ENCODE assay signal across 7 mouse cellular contexts in genomic region chr13:108159241-108159575, GRCm38 (mm10). TPM values are rescaled to one million over a fixed set of nuclear protein-coding genes. Genes with fewer than 3 reads are reported as not detected.
DNase-seq lines count a peak whose midpoint lies in the region; ATAC-seq and TF ChIP-seq lines count a peak whose summit lies in the region.

No protein-coding gene starts in this region.

- peaks cover 4% of the 10 kb centered on the region; the same call in 1 of the 2 replicates for H3K4me1 ChIP-seq in lung, embryonic 14.5 days (ENCODE audit: insufficient read depth)
- H3K4me1 ChIP-seq in embryonic facial prominence, embryonic 13.5 days: peaks cover 13% of the 10 kb centered on the region
- peaks cover 15% of the 10 kb centered on the region for H3K4me1 ChIP-seq in limb, embryonic 10.5 days
- peaks cover 2% of the 10 kb centered on the region; the same call in 1 of the 2 replicates for H3K4me1 ChIP-seq in olfactory bulb, adult 2 months (ENCODE audit: control insufficient read depth, insufficient read depth, low read length)

- ATAC-seq in lung, embryonic 14.5 days (ENCODE audit: insufficient read depth): no peak
- no peak for ATAC-seq in embryonic facial prominence, embryonic 13.5 days (ENCODE audit: insufficient number of reproducible peaks, insufficient read depth, low FRiP score, low TSS enrichment, low read depth)

- 5% methylated on average over 8 of the region's 8 CpGs for WGBS in lung, embryonic 14.5 days
- 7% methylated on average over 8 of the region's 8 CpGs for WGBS in embryonic facial prominence, embryonic 13.5 days
- WGBS in limb, embryonic 10.5 days: 6% methylated on average over 8 of the region's 8 CpGs
- WGBS in olfactory bulb, adult 2 months: 3% methylated on average over 8 of the region's 8 CpGs

- no peak for TF ChIP-seq CTCF in lung, embryonic 14.5 days (IDR thresholded peaks at IDR 0.05; ENCODE audit: low read depth)
- no peak for TF ChIP-seq CTCF in olfactory bulb, adult 2 months (IDR thresholded peaks at IDR 0.05; ENCODE audit: insufficient read depth, low read depth, low read length)

- H3K36me3 ChIP-seq in lung, embryonic 14.5 days (ENCODE audit: insufficient read depth): peaks cover 3% of the 10 kb centered on the region; the same call in 1 of the 2 replicates
- H3K36me3 ChIP-seq in embryonic facial prominence, embryonic 13.5 days: peaks cover 15% of the 10 kb centered on the region
- H3K36me3 ChIP-seq in limb, embryonic 10.5 days: peaks cover 23% of the 10 kb centered on the region

- no peaks in the 10 kb centered on the region for H3K27me3 ChIP-seq in lung, embryonic 14.5 days (ENCODE audit: insufficient read depth, low read length)
- H3K27me3 ChIP-seq in embryonic facial prominence, embryonic 13.5 days: no peaks in the 10 kb centered on the region
- H3K27me3 ChIP-seq in limb, embryonic 10.5 days (ENCODE audit: low read depth, poor library complexity, severe bottlenecking): no peaks in the 10 kb centered on the region

- intact Hi-C loops in left cerebral cortex, postnatal 4 days (cut with DNase I): loop anchor here (10.0 kb wide), 1 partner anchor 114 kb away; the partner anchor contains the start of gene Smim15

- no peak for DNase-seq in lung, embryonic 14.5 days
- no peak for DNase-seq in lung, postnatal 10 days
- no peak for DNase-seq in limb, embryonic 10.5 days (ENCODE audit: low spot score)
- DNase-seq in urinary bladder, postnatal 36 days (ENCODE audit: low spot score in 2 of 2): no peak
- DNase-seq in left cerebral cortex, postnatal 4 days: no peak

- H3K4me3 ChIP-seq in lung, embryonic 14.5 days (ENCODE audit: low read depth, low read length): peak overlapping the region; percentile 78
- H3K4me3 ChIP-seq in embryonic facial prominence, embryonic 13.5 days: peak overlapping the region; percentile 85
- H3K4me3 ChIP-seq in limb, embryonic 10.5 days: peak overlapping the region; percentile 85
- H3K4me3 ChIP-seq in olfactory bulb, adult 2 months (ENCODE audit: insufficient read depth, low read depth, low read length): peak overlapping the region; percentile 88

- H3K9ac ChIP-seq in lung, embryonic 14.5 days: peak overlapping the region; percentile 58
- peak overlapping the region; percentile 82 for H3K9ac ChIP-seq in embryonic facial prominence, embryonic 13.5 days

- no peak for TF ChIP-seq POLR2A in olfactory bulb, adult 2 months (IDR thresholded peaks at IDR 0.05; ENCODE audit: insufficient read depth, low read depth, low read length)

- peak overlapping the region; percentile 88 for H3K4me2 ChIP-seq in lung, embryonic 14.5 days
- H3K4me2 ChIP-seq in embryonic facial prominence, embryonic 13.5 days: peak overlapping the region; percentile 74

- H3K9me3 ChIP-seq in lung, embryonic 14.5 days (ENCODE audit: low read depth, low read length): no peaks in the 10 kb centered on the region
- H3K9me3 ChIP-seq in embryonic facial prominence, embryonic 13.5 days: no peaks in the 10 kb centered on the region
- H3K9me3 ChIP-seq in limb, embryonic 10.5 days (replicated peaks): no peaks in the 10 kb centered on the region

- no peak overlapping the region for H3K27ac ChIP-seq in lung, embryonic 14.5 days (ENCODE audit: low read depth)
- H3K27ac ChIP-seq in embryonic facial prominence, embryonic 13.5 days: no peak overlapping the region
- H3K27ac ChIP-seq in limb, embryonic 10.5 days: no peak overlapping the region
- H3K27ac ChIP-seq in olfactory bulb, adult 2 months (ENCODE audit: insufficient read depth, low read depth, low read length): no peak overlapping the region

RNA-seq across cellular contexts. Expression of gene Ercc8, which starts 0.7 kb away (rescaled TPM):
- 21.3 and 23.7 TPM in 2 replicates for polyA plus RNA-seq in lung, embryonic 14.5 days (2014; fragmentation: Nextera tagmentation; extraction: Ambion mirVana)
- polyA plus RNA-seq in embryonic facial prominence, embryonic 13.5 days (2015; fragmentation: Nextera tagmentation; extraction: Ambion mirVana): 20.2 and 22.9 TPM in 2 replicates
- polyA plus RNA-seq in limb, embryonic 10.5 days (2016; fragmentation: Nextera tagmentation; extraction: Ambion mirVana): 27.3 and 29.6 TPM in 2 replicates
- not detected in 2 replicates for polyA plus RNA-seq in olfactory bulb, adult 2 months (2012; ENCODE audit: insufficient read depth, insufficient read length, low replicate concordance, missing spikeins)
- total RNA-seq in left cerebral cortex, postnatal 4 days (2021): 10 to 100 TPM; 39.6 to 40.5 TPM

RNA-seq across cellular contexts. Expression of gene Ndufaf2, which starts 0.8 kb away (rescaled TPM):
- 79.7 and 80.3 TPM in 2 replicates for polyA plus RNA-seq in lung, embryonic 14.5 days (2014; fragmentation: Nextera tagmentation; extraction: Ambion mirVana)
- polyA plus RNA-seq in embryonic facial prominence, embryonic 13.5 days (2015; fragmentation: Nextera tagmentation; extraction: Ambion mirVana): 101 TPM in 2 replicates
- 89.8 and 111 TPM in 2 replicates for polyA plus RNA-seq in limb, embryonic 10.5 days (2016; fragmentation: Nextera tagmentation; extraction: Ambion mirVana)
- not detected in 2 replicates for polyA plus RNA-seq in olfactory bulb, adult 2 months (2012; ENCODE audit: insufficient read depth, insufficient read length, low replicate concordance, missing spikeins)
- total RNA-seq in left cerebral cortex, postnatal 4 days (2021): 10 to 100 TPM; 30.5 to 30.9 TPM

RNA-seq across cellular contexts. Expression of gene Elovl7, which starts 55.0 kb away (rescaled TPM):
- polyA plus RNA-seq in lung, embryonic 14.5 days (2014; fragmentation: Nextera tagmentation; extraction: Ambion mirVana): 9.7 and 9.9 TPM in 2 replicates
- polyA plus RNA-seq in embryonic facial prominence, embryonic 13.5 days (2015; fragmentation: Nextera tagmentation; extraction: Ambion mirVana): 3.3 and 5.0 TPM in 2 replicates
- polyA plus RNA-seq in limb, embryonic 10.5 days (2016; fragmentation: Nextera tagmentation; extraction: Ambion mirVana): 0.90 and 0.95 TPM in 2 replicates
- not detected in 2 replicates for polyA plus RNA-seq in olfactory bulb, adult 2 months (2012; ENCODE audit: insufficient read depth, insufficient read length, low replicate concordance, missing spikeins)
- 1 to 10 TPM; 2.7 to 3.5 TPM for total RNA-seq in left cerebral cortex, postnatal 4 days (2021)

Comparison
In these comparisons a context has a peak if more than half of its experiments do, and no peak if none do; other contexts are left out.
1. RNA of gene Ercc8, which starts 0.7 kb away (polyA plus RNA-seq): 27.3 to 29.6 TPM in limb, embryonic 10.5 days, 21.3 to 23.7 TPM in lung, embryonic 14.5 days and 20.2 to 22.9 TPM in embryonic facial prominence, embryonic 13.5 days; not detected in olfactory bulb, adult 2 months; every median in the first group is over 10 times any median in the second.
2. RNA of gene Ndufaf2, which starts 0.8 kb away (polyA plus RNA-seq): 101 TPM in embryonic facial prominence, embryonic 13.5 days, 89.8 to 111 TPM in limb, embryonic 10.5 days and 79.7 to 80.3 TPM in lung, embryonic 14.5 days; not detected in olfactory bulb, adult 2 months; every median in the first group is over 10 times any median in the second.
3. Peak in every context shown above with its lines, with median percentiles within 50 percentile points of each other: H3K4me3 ChIP-seq.